Mouse (Mus musculus) small intestine, adult 2 months (tissue): ENCODE results near the gene Bcl2.

Experiments used
- CTCF ChIP-seq: fragments of 200-500 bp; IDR thresholded peaks from 2 replicates; pipeline ENCODE4 v1.5.1; 2012; ENCODE audit warnings: low read depth, mild to moderate bottlenecking, control low read depth, inconsistent platforms, low read length, moderate library complexity, mixed read lengths; ENCODE audit not compliant: insufficient replicate concordance, insufficient read length; ENCODE audit errors: extremely low read depth
- POLR2A ChIP-seq: fragments of 200-500 bp; IDR thresholded peaks from 2 replicates; pipeline ENCODE4 v1.6.1; 2012; ENCODE audit warnings: low read depth, mild to moderate bottlenecking, control low read depth, inconsistent platforms, low read length, moderate library complexity

- TF ChIP-seq CTCF (no peak), POLR2A (no peak)
These were observed 154.0 kb downstream of the Bcl2 start for GRCm38 (mm10) chr1:106560105-106560504.
